Mouse (Mus musculus): ENCODE data around the gene Gna13. TPM values are rescaled to one million over a fixed set of nuclear protein-coding genes. Genes with fewer than 3 reads are reported as not detected.

The Gna13 gene
- polyA plus RNA-seq (2014; fragmentation: Nextera tagmentation; extraction: Ambion mirVana): 23.0 and 23.2 TPM in 2 replicates

DNA sequence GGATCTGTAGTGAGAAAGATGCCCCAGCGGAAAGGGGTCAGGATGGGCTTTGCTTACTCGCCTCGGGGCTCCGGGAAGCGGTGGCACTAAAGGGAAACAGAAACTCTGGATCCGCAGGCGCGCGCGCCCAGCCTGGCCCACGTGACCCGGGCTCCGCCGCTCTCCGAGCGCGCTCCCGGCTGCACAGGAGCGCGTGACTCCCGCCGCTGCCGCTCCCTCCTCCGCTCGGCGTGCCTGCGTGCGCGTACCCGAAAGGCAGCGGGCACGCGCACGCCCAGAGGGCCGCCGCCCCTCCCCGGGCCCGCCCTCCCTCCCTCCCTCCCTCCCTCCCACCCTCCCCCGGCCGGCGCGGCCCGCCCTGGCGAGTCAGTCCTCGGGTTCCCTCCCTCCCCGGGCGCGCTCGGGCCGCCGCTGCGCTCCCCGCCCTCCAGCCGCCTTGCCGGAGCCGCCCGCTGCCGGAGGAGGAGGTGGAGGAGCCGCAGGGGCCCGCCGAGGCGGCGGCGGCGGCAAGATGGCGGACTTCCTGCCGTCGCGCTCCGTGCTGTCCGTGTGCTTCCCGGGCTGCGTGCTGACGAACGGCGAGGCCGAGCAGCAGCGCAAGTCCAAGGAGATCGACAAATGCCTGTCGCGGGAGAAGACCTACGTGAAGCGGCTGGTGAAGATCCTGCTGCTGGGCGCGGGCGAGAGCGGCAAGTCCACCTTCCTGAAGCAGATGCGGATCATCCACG, at the start of gene Gna13:
Gene Gna13 (plus strand): TSS at position 369 of the 728 bp plus-strand sequence.
- H3K9me3 ChIP-seq (ENCODE audit: control insufficient read depth, low read length): no peaks in the 10 kb centered on the region
- peaks cover 43% of the 10 kb centered on the region for H3K4me1 ChIP-seq (ENCODE audit: control insufficient read depth, insufficient read depth, low read length)
- under 1% methylated on average over 67 of the region's 89 CpGs for WGBS
- peak; percentile 75 for ATAC-seq (ENCODE audit: low read depth)
- peaks cover 3% of the 10 kb centered on the region; the same call in 1 of the 2 replicates for H3K36me3 ChIP-seq (ENCODE audit: control insufficient read depth, insufficient read depth, low read length)
- H3K27me3 ChIP-seq (ENCODE audit: control insufficient read depth, insufficient read depth, low read length): no peaks in the 10 kb centered on the region
- H3K4me3 ChIP-seq (ENCODE audit: low read depth, low read length): peak within 1 kb of the TSS; percentile 87
- peak within 1 kb of the TSS; percentile 95 for H3K27ac ChIP-seq (ENCODE audit: low read depth, low read length)
- peak within 1 kb of the TSS; percentile 88 for H3K9ac ChIP-seq (replicated peaks; ENCODE audit: low read depth, low read length)
- H3K4me2 ChIP-seq (ENCODE audit: low read depth, low read length): peak within 1 kb of the TSS; percentile 74

DNA sequence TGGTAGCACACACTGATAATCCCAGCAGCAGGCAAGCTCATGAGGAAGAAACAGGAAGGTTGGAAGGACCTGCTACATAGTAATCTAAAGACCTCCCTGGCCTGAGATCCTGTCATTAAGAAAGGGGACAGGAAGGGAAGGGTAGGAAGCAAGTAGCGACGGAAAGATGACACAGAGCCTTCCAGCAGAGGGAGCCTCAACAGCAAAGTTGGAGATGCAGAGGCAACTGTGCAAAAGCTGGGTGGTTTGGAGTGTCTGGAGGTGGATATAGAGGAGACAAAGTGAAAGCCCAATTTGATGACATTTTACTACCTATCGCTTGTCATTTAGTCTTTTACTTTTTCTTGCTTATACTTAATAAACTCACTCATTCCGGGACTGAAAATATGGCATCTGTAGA, 45.7 kb upstream of the Gna13 start:
- Histone ChIP-seq H3K9me3 (ENCODE audit: control insufficient read depth, low read length) (no peaks in the 10 kb centered on the region), H3K27ac (ENCODE audit: low read depth, low read length) (no peak overlapping the region), H3K4me3 (ENCODE audit: low read depth, low read length) (no peak overlapping the region), H3K27me3 (ENCODE audit: control insufficient read depth, insufficient read depth, low read length) (0 out of 2 replicates have a peak, but pooled peaks cover 2% of the 10 kb centered on the region), H3K36me3 (ENCODE audit: control insufficient read depth, insufficient read depth, low read length) (no peaks in the 10 kb centered on the region), H3K9ac (replicated peaks; ENCODE audit: low read depth, low read length) (no peak overlapping the region), H3K4me2 (ENCODE audit: low read depth, low read length) (no peak overlapping the region), H3K4me1 (ENCODE audit: control insufficient read depth, insufficient read depth, low read length) (no peaks in the 10 kb centered on the region)
- WGBS: 37% methylated on average over 4 of the region's 4 CpGs
- ATAC-seq (ENCODE audit: low read depth): no peak

DNA sequence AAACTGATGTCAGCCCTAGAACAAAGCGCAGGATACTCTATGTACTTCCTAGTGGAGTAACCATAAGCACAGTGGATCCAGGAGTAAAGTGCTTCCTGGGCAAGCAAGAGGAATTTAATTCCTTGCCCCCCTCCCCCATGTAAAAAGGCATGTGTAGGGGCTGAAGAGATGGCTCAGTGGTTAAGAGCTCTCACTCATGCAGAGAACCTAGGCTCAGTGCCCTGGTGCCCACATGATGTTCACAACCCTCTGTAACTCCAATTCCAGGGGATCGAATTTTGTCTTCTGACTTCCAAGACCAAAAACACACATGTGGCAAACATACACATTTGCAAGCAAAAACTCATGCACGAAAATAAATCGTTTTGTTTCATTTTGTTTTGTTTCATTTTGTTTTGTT, 43.2 kb upstream of the Gna13 start:
- 89% methylated on average over 4 of the region's 4 CpGs for WGBS

DNA sequence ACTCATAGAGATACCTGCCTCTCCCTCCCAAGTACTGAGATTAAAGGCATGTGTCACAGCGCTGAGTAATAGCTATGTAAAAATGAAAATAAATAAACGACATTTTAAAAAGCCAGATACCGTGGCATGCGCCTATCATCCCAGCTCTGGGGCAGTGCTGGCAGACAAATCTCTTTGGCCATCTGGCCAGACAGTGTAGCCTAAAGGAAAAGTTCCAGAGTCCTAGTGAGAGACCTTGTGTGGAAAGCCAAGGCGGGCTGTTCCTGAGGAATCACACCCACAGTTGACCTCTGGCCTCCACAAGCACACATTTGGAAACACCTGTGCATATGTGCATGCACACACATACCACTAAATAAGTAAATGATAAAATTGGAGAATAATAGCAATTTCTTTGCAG, 42.7 kb upstream of the Gna13 start:
- WGBS: 87% methylated on average over 5 of the region's 5 CpGs
- peak; percentile 38; the same call in 1 of the 2 replicates for ATAC-seq (ENCODE audit: low read depth)

More for the DNA sequence above, 43.2 kb upstream of the Gna13 start:
- no peak overlapping the region for H3K4me2 ChIP-seq (ENCODE audit: low read depth, low read length)
- H3K36me3 ChIP-seq (ENCODE audit: control insufficient read depth, insufficient read depth, low read length): no peaks in the 10 kb centered on the region
- no peak overlapping the region for H3K4me3 ChIP-seq (ENCODE audit: low read depth, low read length)
- no peaks in the 10 kb centered on the region for H3K9me3 ChIP-seq (ENCODE audit: control insufficient read depth, low read length)
- no peak overlapping the region for H3K9ac ChIP-seq (replicated peaks; ENCODE audit: low read depth, low read length)
- H3K27ac ChIP-seq (ENCODE audit: low read depth, low read length): no peak overlapping the region
- H3K4me1 ChIP-seq (ENCODE audit: control insufficient read depth, insufficient read depth, low read length): no peaks in the 10 kb centered on the region
- H3K27me3 ChIP-seq (ENCODE audit: control insufficient read depth, insufficient read depth, low read length): no peaks in the 10 kb centered on the region
- no peak for ATAC-seq (ENCODE audit: low read depth)

DNA sequence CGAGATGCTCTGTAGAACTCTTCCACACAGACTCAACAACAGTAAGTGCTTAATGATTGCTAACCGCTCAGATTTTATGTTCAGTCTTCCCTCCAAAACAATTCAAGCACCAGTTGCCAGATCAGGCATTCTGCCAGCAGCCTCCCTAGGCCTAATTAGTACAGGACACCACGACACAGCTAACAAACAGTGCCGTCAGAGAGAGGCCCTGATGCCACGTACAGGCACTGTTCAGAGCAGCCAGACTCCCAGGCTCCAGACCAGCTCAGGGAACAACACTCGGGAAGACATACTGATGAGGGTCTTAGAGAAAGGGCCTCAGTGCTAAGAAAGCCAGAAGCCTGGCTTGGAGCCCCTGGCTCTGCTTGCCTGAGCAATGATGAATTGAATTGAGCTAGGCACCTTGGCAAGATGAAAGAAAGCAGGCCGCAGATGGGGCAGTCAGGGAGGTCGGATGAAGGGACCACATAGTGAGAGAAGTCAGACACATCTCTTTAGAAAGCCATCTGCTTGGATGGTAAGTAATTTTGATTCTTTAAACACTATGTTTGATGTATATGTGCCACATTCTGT, 42.2 kb upstream of the Gna13 start:
- no peaks in the 10 kb centered on the region for H3K27me3 ChIP-seq (ENCODE audit: control insufficient read depth, insufficient read depth, low read length)
- no peaks in the 10 kb centered on the region for H3K9me3 ChIP-seq (ENCODE audit: control insufficient read depth, low read length)
- H3K27ac ChIP-seq (ENCODE audit: low read depth, low read length): peak overlapping the region; percentile 16; the same call in 1 of the 2 replicates
- H3K4me3 ChIP-seq (ENCODE audit: low read depth, low read length): no peak overlapping the region
- no peaks in the 10 kb centered on the region for H3K4me1 ChIP-seq (ENCODE audit: control insufficient read depth, insufficient read depth, low read length)
- ATAC-seq (ENCODE audit: low read depth): peak; percentile 90
- 32% methylated on average over 8 of the region's 8 CpGs for WGBS
- 0 out of 2 replicates have a peak overlapping the region, but pooled peaks have one; percentile 11 for H3K9ac ChIP-seq (replicated peaks; ENCODE audit: low read depth, low read length)
- no peak overlapping the region for H3K4me2 ChIP-seq (ENCODE audit: low read depth, low read length)
- H3K36me3 ChIP-seq (ENCODE audit: control insufficient read depth, insufficient read depth, low read length): no peaks in the 10 kb centered on the region

More for the DNA sequence above, 42.7 kb upstream of the Gna13 start:
- H3K4me3 ChIP-seq (ENCODE audit: low read depth, low read length): no peak overlapping the region
- H3K4me2 ChIP-seq (ENCODE audit: low read depth, low read length): no peak overlapping the region
- no peaks in the 10 kb centered on the region for H3K27me3 ChIP-seq (ENCODE audit: control insufficient read depth, insufficient read depth, low read length)
- no peaks in the 10 kb centered on the region for H3K4me1 ChIP-seq (ENCODE audit: control insufficient read depth, insufficient read depth, low read length)
- H3K9ac ChIP-seq (replicated peaks; ENCODE audit: low read depth, low read length): no peak overlapping the region
- H3K36me3 ChIP-seq (ENCODE audit: control insufficient read depth, insufficient read depth, low read length): no peaks in the 10 kb centered on the region
- H3K27ac ChIP-seq (ENCODE audit: low read depth, low read length): no peak overlapping the region
- no peaks in the 10 kb centered on the region for H3K9me3 ChIP-seq (ENCODE audit: control insufficient read depth, low read length)

DNA sequence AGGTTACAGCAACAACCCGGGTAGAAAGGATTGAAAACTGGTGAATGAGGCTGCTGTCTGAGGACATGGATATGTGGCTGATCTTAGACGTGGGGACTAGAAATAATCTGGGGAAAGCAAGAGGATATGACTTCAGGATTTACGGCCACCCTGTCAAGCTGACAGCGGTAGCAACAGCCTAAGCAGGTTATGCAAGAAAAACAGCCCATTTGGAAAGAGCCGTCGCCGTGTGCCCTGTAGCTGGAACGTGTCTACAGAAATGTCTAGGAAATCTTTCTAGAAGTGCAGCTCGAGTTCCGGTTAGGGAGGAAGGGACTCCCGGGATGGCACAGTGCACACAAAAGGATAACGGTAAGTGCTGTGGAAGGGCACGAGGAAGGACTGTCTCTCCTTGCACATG, 36.4 kb upstream of the Gna13 start:
- no peak for ATAC-seq (ENCODE audit: low read depth)
- Histone ChIP-seq H3K27me3 (ENCODE audit: control insufficient read depth, insufficient read depth, low read length) (no peaks in the 10 kb centered on the region), H3K9ac (replicated peaks; ENCODE audit: low read depth, low read length) (no peak overlapping the region), H3K9me3 (ENCODE audit: control insufficient read depth, low read length) (no peaks in the 10 kb centered on the region), H3K4me2 (ENCODE audit: low read depth, low read length) (no peak overlapping the region), H3K4me1 (ENCODE audit: control insufficient read depth, insufficient read depth, low read length) (peaks cover 10% of the 10 kb centered on the region; the same call in 1 of the 2 replicates), H3K36me3 (ENCODE audit: control insufficient read depth, insufficient read depth, low read length) (no peaks in the 10 kb centered on the region), H3K27ac (ENCODE audit: low read depth, low read length) (no peak overlapping the region), H3K4me3 (ENCODE audit: low read depth, low read length) (no peak overlapping the region)
- WGBS: 71% methylated on average over 13 of the region's 13 CpGs

DNA sequence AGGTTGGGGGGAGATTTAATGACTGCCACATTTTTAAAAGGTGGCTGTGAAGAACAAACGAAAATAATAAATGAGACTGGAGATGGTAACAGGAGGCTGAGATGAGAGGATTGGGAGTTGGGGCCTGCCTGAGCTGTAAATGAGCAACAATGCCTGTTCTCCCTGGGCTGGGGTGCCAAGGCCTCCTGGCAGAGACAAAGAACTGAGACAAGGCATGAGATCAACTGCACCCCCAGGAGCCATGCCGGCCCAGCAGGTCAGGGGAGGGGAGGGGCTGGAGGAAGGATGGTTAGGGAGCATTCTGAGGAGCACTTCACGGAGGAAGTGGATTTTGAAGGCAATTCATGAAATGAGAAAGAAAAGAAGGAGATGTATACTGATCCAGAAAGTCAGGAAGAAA, 35.2 kb upstream of the Gna13 start:
- Histone ChIP-seq H3K4me2 (ENCODE audit: low read depth, low read length) (no peak overlapping the region), H3K27ac (ENCODE audit: low read depth, low read length) (no peak overlapping the region; the same call in 1 of the 2 replicates), H3K27me3 (ENCODE audit: control insufficient read depth, insufficient read depth, low read length) (no peaks in the 10 kb centered on the region), H3K36me3 (ENCODE audit: control insufficient read depth, insufficient read depth, low read length) (no peaks in the 10 kb centered on the region), H3K9me3 (ENCODE audit: control insufficient read depth, low read length) (no peaks in the 10 kb centered on the region), H3K4me1 (ENCODE audit: control insufficient read depth, insufficient read depth, low read length) (peaks cover 10% of the 10 kb centered on the region; the same call in 1 of the 2 replicates), H3K4me3 (ENCODE audit: low read depth, low read length) (no peak overlapping the region), H3K9ac (replicated peaks; ENCODE audit: low read depth, low read length) (no peak overlapping the region)
- 25% methylated on average over 3 of the region's 3 CpGs for WGBS
- no peak for ATAC-seq (ENCODE audit: low read depth)

DNA sequence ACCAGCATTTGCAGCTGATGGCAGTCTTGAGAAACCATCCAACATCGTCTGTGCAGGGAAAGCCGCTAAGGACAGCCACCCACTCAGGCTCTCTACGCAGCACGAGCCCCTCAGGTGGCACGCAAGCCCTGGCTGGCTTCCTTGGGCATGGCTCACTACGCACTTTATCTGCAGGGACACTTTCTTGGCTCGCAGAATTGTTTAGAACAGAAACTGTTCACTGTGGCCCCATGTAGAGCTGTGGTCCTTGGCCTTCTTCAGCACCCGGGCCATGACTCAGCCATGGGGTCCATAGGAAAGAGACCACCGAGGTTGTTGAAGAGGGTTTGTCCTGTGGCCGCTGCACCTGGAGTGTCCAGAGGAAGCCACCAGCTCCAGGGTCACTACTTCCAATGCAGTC, 34.7 kb upstream of the Gna13 start:
- no peak overlapping the region for H3K27ac ChIP-seq (ENCODE audit: low read depth, low read length)
- H3K4me2 ChIP-seq (ENCODE audit: low read depth, low read length): no peak overlapping the region
- H3K27me3 ChIP-seq (ENCODE audit: control insufficient read depth, insufficient read depth, low read length): no peaks in the 10 kb centered on the region
- no peaks in the 10 kb centered on the region for H3K9me3 ChIP-seq (ENCODE audit: control insufficient read depth, low read length)
- no peak for ATAC-seq (ENCODE audit: low read depth)
- WGBS: 83% methylated on average over 10 of the region's 10 CpGs
- H3K36me3 ChIP-seq (ENCODE audit: control insufficient read depth, insufficient read depth, low read length): no peaks in the 10 kb centered on the region
- H3K4me1 ChIP-seq (ENCODE audit: control insufficient read depth, insufficient read depth, low read length): peaks cover 10% of the 10 kb centered on the region; the same call in 1 of the 2 replicates
- H3K4me3 ChIP-seq (ENCODE audit: low read depth, low read length): no peak overlapping the region
- H3K9ac ChIP-seq (replicated peaks; ENCODE audit: low read depth, low read length): no peak overlapping the region

DNA sequence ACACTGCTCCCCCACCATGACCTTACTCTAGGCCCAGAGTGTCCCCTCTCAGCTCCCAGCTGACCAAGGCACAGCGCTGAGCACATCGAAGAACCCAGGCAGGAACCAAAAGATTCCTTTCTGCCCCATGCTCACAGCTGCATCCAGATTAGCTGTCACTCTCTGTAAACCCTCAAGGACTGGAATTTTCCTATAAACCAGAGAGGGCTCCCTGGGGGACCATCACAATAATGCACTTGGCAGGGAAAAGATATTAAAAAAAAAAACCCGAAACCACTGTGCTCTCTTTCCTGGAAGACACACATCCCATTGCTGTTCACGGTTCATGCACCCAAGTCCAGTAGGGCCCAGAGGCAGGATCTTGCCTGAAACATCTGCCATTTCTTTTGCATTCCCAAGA, 33.3 kb upstream of the Gna13 start:
- Histone ChIP-seq H3K9me3 (ENCODE audit: control insufficient read depth, low read length) (no peaks in the 10 kb centered on the region), H3K27ac (ENCODE audit: low read depth, low read length) (no peak overlapping the region), H3K4me2 (ENCODE audit: low read depth, low read length) (no peak overlapping the region), H3K9ac (replicated peaks; ENCODE audit: low read depth, low read length) (no peak overlapping the region), H3K4me3 (ENCODE audit: low read depth, low read length) (no peak overlapping the region), H3K4me1 (ENCODE audit: control insufficient read depth, insufficient read depth, low read length) (peaks cover 10% of the 10 kb centered on the region; the same call in 1 of the 2 replicates), H3K27me3 (ENCODE audit: control insufficient read depth, insufficient read depth, low read length) (no peaks in the 10 kb centered on the region), H3K36me3 (ENCODE audit: control insufficient read depth, insufficient read depth, low read length) (no peaks in the 10 kb centered on the region)
- 52% methylated on average over 4 of the region's 4 CpGs for WGBS
- no peak for ATAC-seq (ENCODE audit: low read depth)
